Mouse (Mus musculus): ENCODE data around the gene Krt5.
A peak's percentile ranks its signal among the peaks of the same experiment; 100 is the strongest.
"Not testable (repeated sequence)": the region's sequence is repeated elsewhere in the genome, so short reads cannot be mapped to it uniquely, and the experiment has no call there.

The Krt5 gene

GRCm38 (mm10) chr15:101712720-101713119 is at the start of gene Krt5:
Gene Krt5 (minus strand): TSS chr15:101712898.
- no peak for DNase-seq (ENCODE audit: inconsistent ontology term)

GRCm38 (mm10) chr15:101742711-101743110 is 30.0 kb upstream of the Krt5 start, which contains the start of gene Krt71:
Gene Krt71 (minus strand): TSS chr15:101743109.
- DNase-seq (ENCODE audit: inconsistent ontology term) = no peak

- no peak for DNase-seq (ENCODE audit: inconsistent ontology term)
Observed at GRCm38 (mm10) chr15:101737786-101738185, 25.1 kb upstream of the Krt5 start.

GRCm38 (mm10) chr15:101730653-101731052 is 18.0 kb upstream of the Krt5 start:
- DNase-seq (ENCODE audit: inconsistent ontology term) = no peak

GRCm38 (mm10) chr15:101724686-101725085 is 12.0 kb upstream of the Krt5 start:
- DNase-seq (ENCODE audit: inconsistent ontology term) = no peak

- peak; percentile 61 for DNase-seq (ENCODE audit: inconsistent ontology term)
Observed at GRCm38 (mm10) chr15:101715831-101716230, 3.1 kb upstream of the Krt5 start.

GRCm38 (mm10) chr15:101714356-101714755 is 1.7 kb upstream of the Krt5 start:
- DNase-seq (ENCODE audit: inconsistent ontology term) = no peak

- no peak for DNase-seq (ENCODE audit: inconsistent ontology term)
Observed at GRCm38 (mm10) chr15:101713731-101714130, 1.0 kb upstream of the Krt5 start.

- no peak for DNase-seq (ENCODE audit: inconsistent ontology term)
Observed at GRCm38 (mm10) chr15:101708683-101709082, 4.0 kb downstream of the Krt5 start.

GRCm38 (mm10) chr15:101707454-101707853 is 5.2 kb downstream of the Krt5 start:
- DNase-seq (ENCODE audit: inconsistent ontology term) = no peak

GRCm38 (mm10) chr15:101704066-101704465 is 8.6 kb downstream of the Krt5 start:
- DNase-seq (ENCODE audit: inconsistent ontology term) = no peak

GRCm38 (mm10) chr15:101702380-101702779 is 10.3 kb downstream of the Krt5 start:
- DNase-seq (ENCODE audit: inconsistent ontology term) = no peak

- DNase-seq (ENCODE audit: inconsistent ontology term) = no peak
Observed at GRCm38 (mm10) chr15:101699866-101700265, 12.8 kb downstream of the Krt5 start.

- no peak for DNase-seq (ENCODE audit: inconsistent ontology term)
Observed at GRCm38 (mm10) chr15:101699192-101699591, 13.5 kb downstream of the Krt5 start.

- DNase-seq (ENCODE audit: inconsistent ontology term) = peak; percentile 56
Observed at GRCm38 (mm10) chr15:101697326-101698188, 15.1 kb downstream of the Krt5 start.

- no peak for DNase-seq (ENCODE audit: inconsistent ontology term)
Observed at GRCm38 (mm10) chr15:101694207-101694606, 18.5 kb downstream of the Krt5 start, which contains the start of gene Krt6a. Gene Krt6a (minus strand): TSS chr15:101694307.

- not testable (repeated sequence) for DNase-seq (ENCODE audit: inconsistent ontology term)
Observed at GRCm38 (mm10) chr15:101690460-101690859, 22.2 kb downstream of the Krt5 start.

- DNase-seq (ENCODE audit: inconsistent ontology term) = no peak
Observed at GRCm38 (mm10) chr15:101688161-101688560, 24.5 kb downstream of the Krt5 start.

- no peak for DNase-seq (ENCODE audit: inconsistent ontology term)
Observed at GRCm38 (mm10) chr15:101680187-101680586, 32.5 kb downstream of the Krt5 start, which contains the start of gene Krt6b. Gene Krt6b (minus strand): TSS chr15:101680287.

GRCm38 (mm10) chr15:101675978-101676377 is 36.7 kb downstream of the Krt5 start:
- DNase-seq (ENCODE audit: inconsistent ontology term) = no peak
